Mouse (Mus musculus) olfactory bulb, adult 2 months (tissue): ENCODE measurements around the gene Mrs2.

Experiments
- CTCF ChIP-seq: fragments of 200-500 bp; IDR thresholded peaks from 2 replicates; pipeline ENCODE4 v1.5.1; 2012; ENCODE audit warnings: low read depth, mild to moderate bottlenecking, low read length, moderate library complexity; ENCODE audit not compliant: insufficient read depth
- POLR2A ChIP-seq: fragments of 200-500 bp; IDR thresholded peaks from 2 replicates; pipeline ENCODE4 v1.6.1; 2012; ENCODE audit warnings: mild to moderate bottlenecking, low read depth, low read length, moderate library complexity; ENCODE audit not compliant: insufficient read depth

DNA sequence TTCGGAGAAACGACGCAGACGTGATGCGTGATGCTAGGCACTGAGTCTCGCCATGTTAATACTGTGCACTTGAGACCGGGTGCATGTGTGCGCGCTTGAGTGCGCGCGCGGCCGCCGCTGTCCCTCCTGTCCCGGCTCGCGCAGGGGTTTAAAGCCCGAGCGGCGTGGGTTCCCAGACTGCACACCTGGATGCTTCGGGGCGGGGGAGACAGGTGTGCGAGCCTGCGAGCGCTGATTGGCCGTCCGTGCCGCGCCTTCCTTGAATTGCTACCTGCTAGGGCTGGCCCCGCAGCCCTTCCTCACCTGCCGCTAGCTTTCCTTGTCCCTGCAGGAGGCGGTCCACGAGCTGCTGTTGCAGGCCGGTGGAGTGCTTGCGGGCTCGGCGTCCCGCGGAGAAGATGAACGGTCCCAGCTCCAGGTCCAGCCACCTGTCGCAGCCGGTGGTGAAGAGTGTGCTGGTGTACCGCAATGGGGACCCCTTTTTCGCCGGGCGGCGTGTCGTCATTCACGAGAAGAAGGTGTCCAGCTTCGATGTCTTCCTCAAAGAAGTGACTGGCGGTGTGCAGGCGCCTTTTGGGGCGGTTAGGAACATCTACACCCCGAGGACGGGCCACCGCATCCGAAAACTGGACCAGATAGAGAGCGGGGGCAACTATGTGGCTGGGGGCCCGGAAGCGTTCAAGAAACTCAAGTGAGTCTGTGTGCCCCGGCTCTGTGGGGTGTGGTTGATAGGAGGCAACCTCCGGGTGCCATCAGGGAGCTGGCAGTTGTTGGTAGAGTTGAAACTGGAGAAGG, 35.9 kb upstream of the Mrs2 start, which contains the start of gene Dcdc2a:
- no peak for TF ChIP-seq CTCF
- TF ChIP-seq POLR2A, result no peak
